Mouse (Mus musculus) erythroblast, embryonic 14.5 days (primary cell): Measurements from ENCODE around the gene Rplp0.

Experiments used
- GATA1 ChIP-seq: IDR thresholded peaks from 2 replicates; pipeline ENCODE4 v1.6.1; 2012; ENCODE audit warnings: low read length, inconsistent platforms, mixed read lengths
- TAL1 ChIP-seq: IDR thresholded peaks from 3 replicates; pipeline ENCODE4 v1.6.1; 2012; ENCODE audit warnings: low read length, inconsistent platforms, mixed read lengths

- TF ChIP-seq GATA1 (no peak), TAL1 (no peak)
Measured at GRCm38 (mm10) chr5:115586166-115586565, 26.9 kb downstream of the Rplp0 start.
